Mouse (Mus musculus) embryonic fibroblast, embryonic 13.5 days (primary cell): ENCODE measurements around the gene Eps8l2. TPM values are rescaled to one million over a fixed set of nuclear protein-coding genes. Genes with fewer than 3 reads are reported as not detected.

Experiments
- H3K27ac ChIP-seq: 2 replicates; pipeline ENCODE4 v1.5.1; 2012; ENCODE audit warnings: low read length, control low read depth, inconsistent platforms; ENCODE audit not compliant: insufficient read depth
- H3K4me1 ChIP-seq: 2 replicates; pipeline ENCODE4 v1.6.1; 2011; ENCODE audit warnings: low read length; ENCODE audit not compliant: control insufficient read depth, insufficient read depth
- H3K4me3 ChIP-seq: 2 replicates; pipeline ENCODE4 v1.5.1; 2011; ENCODE audit warnings: mild to moderate bottlenecking, control low read depth, low read length; ENCODE audit not compliant: insufficient read depth
- CTCF ChIP-seq: IDR thresholded peaks from 2 replicates; pipeline ENCODE4 v1.5.1; 2011; ENCODE audit warnings: mild to moderate bottlenecking, control low read depth, low read length, moderate library complexity, borderline replicate concordance; ENCODE audit not compliant: insufficient read depth
- POLR2A ChIP-seq: IDR thresholded peaks from 2 replicates; pipeline ENCODE4 v1.6.1; 2011; ENCODE audit warnings: low read depth, mild to moderate bottlenecking, control low read depth, low read length, moderate library complexity
- polyA plus RNA-seq: library from polyadenylated mRNA; stranded (reverse); fragments of >200 nt; gene quantifications from 2 replicates; pipeline ENCODE4 v1.2.4, GENCODE M21; 2011; ENCODE audit warnings: low read depth; ENCODE audit not compliant: missing spikeins, insufficient read length

The Eps8l2 gene
- polyA plus RNA-seq, 1 experiment: 4.2 TPM

GRCm38 (mm10) chr7:141328373-141328990, 10.2 kb upstream of the Eps8l2 start:
- no peak for TF ChIP-seq CTCF
- TF ChIP-seq POLR2A: no peak
- peak overlapping the region; percentile 57 for H3K4me3 ChIP-seq
- H3K4me1 ChIP-seq: peaks cover 11% of the 10 kb centered on the region; the same call in 1 of the 2 replicates
- H3K27ac ChIP-seq: peak overlapping the region; percentile 66

- Histone ChIP-seq H3K4me3 (no peak overlapping the region), H3K27ac (no peak overlapping the region), H3K4me1 (peaks cover 8% of the 10 kb centered on the region; the same call in 1 of the 2 replicates)
- TF ChIP-seq CTCF (no peak), POLR2A (no peak)
Measured at GRCm38 (mm10) chr7:141330706-141331105, 8.0 kb upstream of the Eps8l2 start.

GRCm38 (mm10) chr7:141331990-141332389, 6.7 kb upstream of the Eps8l2 start:
- Histone ChIP-seq H3K4me1 (no peaks in the 10 kb centered on the region), H3K27ac (no peak overlapping the region), H3K4me3 (no peak overlapping the region)
- TF ChIP-seq CTCF (no peak), POLR2A (no peak)

- H3K27ac ChIP-seq: no peak overlapping the region
- peaks cover 8% of the 10 kb centered on the region; the same call in 1 of the 2 replicates for H3K4me1 ChIP-seq
- TF ChIP-seq CTCF (no peak), POLR2A (no peak)
- no peak overlapping the region for H3K4me3 ChIP-seq
Measured at GRCm38 (mm10) chr7:141335044-141335579, 3.6 kb upstream of the Eps8l2 start.

- no peak overlapping the region for H3K27ac ChIP-seq
- no peak overlapping the region for H3K4me3 ChIP-seq
- no peak for TF ChIP-seq CTCF
- TF ChIP-seq POLR2A: no peak
- H3K4me1 ChIP-seq: peaks cover 9% of the 10 kb centered on the region; the same call in 1 of the 2 replicates
Measured at GRCm38 (mm10) chr7:141335682-141336081, 3.0 kb upstream of the Eps8l2 start.

GRCm38 (mm10) chr7:141336296-141336695, 2.4 kb upstream of the Eps8l2 start:
- Histone ChIP-seq H3K27ac (no peak overlapping the region), H3K4me3 (no peak overlapping the region), H3K4me1 (peaks cover 9% of the 10 kb centered on the region; the same call in 1 of the 2 replicates)
- no peak for TF ChIP-seq POLR2A
- no peak for TF ChIP-seq CTCF

GRCm38 (mm10) chr7:141337716-141338416, 814 bp upstream of the Eps8l2 start:
- H3K4me3 ChIP-seq: no peak overlapping the region
- no peak for TF ChIP-seq CTCF
- TF ChIP-seq POLR2A: no peak
- H3K27ac ChIP-seq: no peak overlapping the region
- H3K4me1 ChIP-seq: peaks cover 9% of the 10 kb centered on the region; the same call in 1 of the 2 replicates

GRCm38 (mm10) chr7:141339215-141339920, 688 bp downstream of the Eps8l2 start:
- no peak overlapping the region for H3K27ac ChIP-seq
- no peak for TF ChIP-seq POLR2A
- TF ChIP-seq CTCF: no peak
- peak overlapping the region; percentile 28 for H3K4me3 ChIP-seq
- H3K4me1 ChIP-seq: peaks cover 9% of the 10 kb centered on the region; the same call in 1 of the 2 replicates

GRCm38 (mm10) chr7:141340023-141340422, 1.3 kb downstream of the Eps8l2 start:
- TF ChIP-seq CTCF (no peak), POLR2A (no peak)
- Histone ChIP-seq H3K4me3 (no peak overlapping the region), H3K4me1 (peaks cover 9% of the 10 kb centered on the region; the same call in 1 of the 2 replicates), H3K27ac (no peak overlapping the region)
